Mouse (Mus musculus): ENCODE results near the gene Map4. TPM values are rescaled to one million over a fixed set of nuclear protein-coding genes. Genes with fewer than 3 reads are reported as not detected.
A peak's percentile ranks its signal among the peaks of the same experiment; 100 is the strongest.
"Not testable (repeated sequence)": the region's sequence is repeated elsewhere in the genome, so short reads cannot be mapped to it uniquely, and the experiment has no call there.

Gene Map4
- polyA plus RNA-seq, 1 experiment from 2014 or later, result 90.6 TPM

- Histone ChIP-seq H3K36me3 (ENCODE audit: control insufficient read depth, insufficient read depth, low read length) (peaks cover 84% of the 10 kb centered on the region), H3K9me3 (replicated peaks; ENCODE audit: control insufficient read depth, low read length) (no peaks in the 10 kb centered on the region), H3K4me3 (ENCODE audit: low read depth, low read length) (no peak overlapping the region), H3K4me2 (ENCODE audit: low read length) (no peak overlapping the region), H3K4me1 (ENCODE audit: control insufficient read depth, insufficient read depth, low read length) (peaks cover 3% of the 10 kb centered on the region; the same call in 1 of the 2 replicates), H3K27ac (ENCODE audit: low read depth, low read length) (0 out of 2 replicates have a peak overlapping the region, but pooled peaks have one; percentile 16), H3K9ac (ENCODE audit: low read length) (no peak overlapping the region), H3K27me3 (replicated peaks; ENCODE audit: control insufficient read depth, insufficient read depth, low read length) (no peaks in the 10 kb centered on the region)
- 84% methylated on average over 4 of the region's 4 CpGs for WGBS
- DNase-seq (ENCODE audit: low spot score), result no peak
- ATAC-seq, result no peak
Observed at GRCm38 (mm10) chr9:110071011-110071410, 139.8 kb downstream of the Map4 start.

- no peaks in the 10 kb centered on the region for H3K9me3 ChIP-seq (replicated peaks; ENCODE audit: control insufficient read depth, low read length)
- no peak overlapping the region for H3K4me2 ChIP-seq (ENCODE audit: low read length)
- H3K4me1 ChIP-seq (ENCODE audit: control insufficient read depth, insufficient read depth, low read length), result peaks cover 3% of the 10 kb centered on the region; the same call in 1 of the 2 replicates
- DNase-seq (ENCODE audit: low spot score) (peak; percentile 89), ATAC-seq (peak; percentile 62)
- H3K27me3 ChIP-seq (replicated peaks; ENCODE audit: control insufficient read depth, insufficient read depth, low read length), result no peaks in the 10 kb centered on the region
- no peak overlapping the region for H3K4me3 ChIP-seq (ENCODE audit: low read depth, low read length)
- peaks cover 78% of the 10 kb centered on the region for H3K36me3 ChIP-seq (ENCODE audit: control insufficient read depth, insufficient read depth, low read length)
- no peak overlapping the region for H3K27ac ChIP-seq (ENCODE audit: low read depth, low read length)
- H3K9ac ChIP-seq (ENCODE audit: low read length), result no peak overlapping the region
- WGBS, result 3% methylated on average over 1 of the region's 1 CpGs
Observed at GRCm38 (mm10) chr9:110071843-110072242, 140.6 kb downstream of the Map4 start.

- H3K9ac ChIP-seq (ENCODE audit: low read length); H3K4me2 ChIP-seq (ENCODE audit: low read length); ATAC-seq; H3K4me3 ChIP-seq (ENCODE audit: low read depth, low read length); DNase-seq (ENCODE audit: low spot score); H3K4me1 ChIP-seq (ENCODE audit: control insufficient read depth, insufficient read depth, low read length); H3K9me3 ChIP-seq (replicated peaks; ENCODE audit: control insufficient read depth, low read length); H3K27me3 ChIP-seq (replicated peaks; ENCODE audit: control insufficient read depth, insufficient read depth, low read length); H3K27ac ChIP-seq (ENCODE audit: low read depth, low read length): not testable (repeated sequence)
- H3K36me3 ChIP-seq (ENCODE audit: control insufficient read depth, insufficient read depth, low read length), result peaks cover 78% of the 10 kb centered on the region
- WGBS, result 87% methylated on average over 4 of the region's 7 CpGs
Observed at GRCm38 (mm10) chr9:110076468-110076867, 145.2 kb downstream of the Map4 start.

- 68% methylated on average over 3 of the region's 3 CpGs for WGBS
- no peak overlapping the region for H3K27ac ChIP-seq (ENCODE audit: low read depth, low read length)
- no peaks in the 10 kb centered on the region for H3K27me3 ChIP-seq (replicated peaks; ENCODE audit: control insufficient read depth, insufficient read depth, low read length)
- H3K4me3 ChIP-seq (ENCODE audit: low read depth, low read length), result no peak overlapping the region
- no peaks in the 10 kb centered on the region for H3K9me3 ChIP-seq (replicated peaks; ENCODE audit: control insufficient read depth, low read length)
- ATAC-seq, result no peak
- peaks cover 89% of the 10 kb centered on the region for H3K36me3 ChIP-seq (ENCODE audit: control insufficient read depth, insufficient read depth, low read length)
- H3K9ac ChIP-seq (ENCODE audit: low read length), result no peak overlapping the region
- H3K4me1 ChIP-seq (ENCODE audit: control insufficient read depth, insufficient read depth, low read length), result no peaks in the 10 kb centered on the region
- DNase-seq (ENCODE audit: low spot score), result no peak
- H3K4me2 ChIP-seq (ENCODE audit: low read length), result no peak overlapping the region
Observed at GRCm38 (mm10) chr9:110081066-110081465, 149.8 kb downstream of the Map4 start.

- DNase-seq (ENCODE audit: low spot score), result no peak
- ATAC-seq, result no peak; the same call in 1 of the 2 replicates
- no peak overlapping the region for H3K27ac ChIP-seq (ENCODE audit: low read depth, low read length)
Observed at GRCm38 (mm10) chr9:110084201-110084964, 153.1 kb downstream of the Map4 start.

GRCm38 (mm10) chr9:110085693-110086092 is 154.4 kb downstream of the Map4 start:
- 97% methylated on average over 8 of the region's 8 CpGs for WGBS
- H3K4me2 ChIP-seq (ENCODE audit: low read length), result no peak overlapping the region

More at GRCm38 (mm10) chr9:110084201-110084964, 153.1 kb downstream of the Map4 start:
- H3K9me3 ChIP-seq (replicated peaks; ENCODE audit: control insufficient read depth, low read length), result no peaks in the 10 kb centered on the region
- 93% methylated on average over 25 of the region's 25 CpGs for WGBS
- no peaks in the 10 kb centered on the region for H3K4me1 ChIP-seq (ENCODE audit: control insufficient read depth, insufficient read depth, low read length)
- no peaks in the 10 kb centered on the region for H3K27me3 ChIP-seq (replicated peaks; ENCODE audit: control insufficient read depth, insufficient read depth, low read length)
- no peak overlapping the region for H3K4me3 ChIP-seq (ENCODE audit: low read depth, low read length)
- H3K36me3 ChIP-seq (ENCODE audit: control insufficient read depth, insufficient read depth, low read length), result peaks cover 97% of the 10 kb centered on the region
- H3K4me2 ChIP-seq (ENCODE audit: low read length), result no peak overlapping the region
- H3K9ac ChIP-seq (ENCODE audit: low read length), result no peak overlapping the region

GRCm38 (mm10) chr9:110093303-110093702 is 162.0 kb downstream of the Map4 start:
- no peak overlapping the region for H3K4me2 ChIP-seq (ENCODE audit: low read length)
- peaks cover 92% of the 10 kb centered on the region for H3K36me3 ChIP-seq (ENCODE audit: control insufficient read depth, insufficient read depth, low read length)
- no peaks in the 10 kb centered on the region for H3K9me3 ChIP-seq (replicated peaks; ENCODE audit: control insufficient read depth, low read length)
- no peak overlapping the region for H3K4me3 ChIP-seq (ENCODE audit: low read depth, low read length)
- WGBS, result 82% methylated on average over 4 of the region's 4 CpGs
- no peak for ATAC-seq
- H3K27me3 ChIP-seq (replicated peaks; ENCODE audit: control insufficient read depth, insufficient read depth, low read length), result no peaks in the 10 kb centered on the region
- no peak overlapping the region for H3K27ac ChIP-seq (ENCODE audit: low read depth, low read length)
- H3K9ac ChIP-seq (ENCODE audit: low read length), result no peak overlapping the region
- no peak for DNase-seq (ENCODE audit: low spot score)
- no peaks in the 10 kb centered on the region for H3K4me1 ChIP-seq (ENCODE audit: control insufficient read depth, insufficient read depth, low read length)

More at GRCm38 (mm10) chr9:110085693-110086092, 154.4 kb downstream of the Map4 start:
- Histone ChIP-seq H3K9ac (ENCODE audit: low read length) (no peak overlapping the region), H3K27ac (ENCODE audit: low read depth, low read length) (no peak overlapping the region), H3K4me1 (ENCODE audit: control insufficient read depth, insufficient read depth, low read length) (no peaks in the 10 kb centered on the region), H3K36me3 (ENCODE audit: control insufficient read depth, insufficient read depth, low read length) (peaks cover 97% of the 10 kb centered on the region), H3K9me3 (replicated peaks; ENCODE audit: control insufficient read depth, low read length) (no peaks in the 10 kb centered on the region), H3K27me3 (replicated peaks; ENCODE audit: control insufficient read depth, insufficient read depth, low read length) (no peaks in the 10 kb centered on the region), H3K4me3 (ENCODE audit: low read depth, low read length) (no peak overlapping the region)
- DNase-seq (ENCODE audit: low spot score) (no peak), ATAC-seq (no peak)

- H3K4me3 ChIP-seq (ENCODE audit: low read depth, low read length), result no peak overlapping the region
- no peaks in the 10 kb centered on the region for H3K9me3 ChIP-seq (replicated peaks; ENCODE audit: control insufficient read depth, low read length)
- DNase-seq (ENCODE audit: low spot score), result no peak
- no peak overlapping the region for H3K9ac ChIP-seq (ENCODE audit: low read length)
- no peak overlapping the region for H3K27ac ChIP-seq (ENCODE audit: low read depth, low read length)
- peaks cover 91% of the 10 kb centered on the region for H3K36me3 ChIP-seq (ENCODE audit: control insufficient read depth, insufficient read depth, low read length)
- 95% methylated on average over 4 of the region's 4 CpGs for WGBS
- H3K4me2 ChIP-seq (ENCODE audit: low read length), result no peak overlapping the region
- no peaks in the 10 kb centered on the region for H3K27me3 ChIP-seq (replicated peaks; ENCODE audit: control insufficient read depth, insufficient read depth, low read length)
- H3K4me1 ChIP-seq (ENCODE audit: control insufficient read depth, insufficient read depth, low read length), result no peaks in the 10 kb centered on the region
- ATAC-seq, result no peak
Observed at GRCm38 (mm10) chr9:110094761-110095160, 163.5 kb downstream of the Map4 start.

- H3K4me2 ChIP-seq (ENCODE audit: low read length), result no peak overlapping the region
- no peaks in the 10 kb centered on the region for H3K27me3 ChIP-seq (replicated peaks; ENCODE audit: control insufficient read depth, insufficient read depth, low read length)
- 92% methylated on average over 3 of the region's 3 CpGs for WGBS
- H3K36me3 ChIP-seq (ENCODE audit: control insufficient read depth, insufficient read depth, low read length), result peaks cover 74% of the 10 kb centered on the region
- no peak for ATAC-seq
- no peak overlapping the region for H3K4me3 ChIP-seq (ENCODE audit: low read depth, low read length)
- no peak for DNase-seq (ENCODE audit: low spot score)
- H3K4me1 ChIP-seq (ENCODE audit: control insufficient read depth, insufficient read depth, low read length), result peaks cover 3% of the 10 kb centered on the region; the same call in 1 of the 2 replicates
- no peak overlapping the region for H3K27ac ChIP-seq (ENCODE audit: low read depth, low read length)
- no peak overlapping the region for H3K9ac ChIP-seq (ENCODE audit: low read length)
- H3K9me3 ChIP-seq (replicated peaks; ENCODE audit: control insufficient read depth, low read length), result no peaks in the 10 kb centered on the region
Observed at GRCm38 (mm10) chr9:110097791-110098190, 166.5 kb downstream of the Map4 start.
